Mouse (Mus musculus) forebrain, embryonic 10.5 days (tissue): ENCODE measurements around the gene E2f3. TPM values are rescaled to one million over a fixed set of nuclear protein-coding genes. Genes with fewer than 3 reads are reported as not detected.

Source experiments
- DNase-seq: peaks from one replicate; pipeline ENCODE4 v3.0.0-alpha.2; 2017; ENCODE audit warnings: low spot score; ENCODE audit errors: extremely low spot score
- H3K27ac ChIP-seq: fragments of 300-500 bp; sonication (generic); 2 replicates; pipeline ENCODE4 v1.5.1; 2016; ENCODE audit warnings: mild to moderate bottlenecking
- H3K27me3 ChIP-seq: fragments of 300-500 bp; sonication (generic); 2 replicates; pipeline ENCODE4 v1.6.1; 2016; ENCODE audit warnings: mild to moderate bottlenecking; ENCODE audit not compliant: poor library complexity, severe bottlenecking
- H3K36me3 ChIP-seq: fragments of 300-500 bp; sonication (generic); replicated peaks from 2 replicates; pipeline ENCODE4 v1.6.1; 2016; ENCODE audit warnings: mild to moderate bottlenecking, moderate library complexity
- H3K4me1 ChIP-seq: fragments of 300-500 bp; sonication (generic); 2 replicates; pipeline ENCODE4 v1.6.1; 2016
- H3K4me3 ChIP-seq: fragments of 300-500 bp; sonication (generic); 2 replicates; pipeline ENCODE4 v1.5.1; 2016; ENCODE audit warnings: mild to moderate bottlenecking, moderate library complexity
- H3K9me3 ChIP-seq: fragments of 300-500 bp; sonication (generic); 2 replicates; pipeline ENCODE4 v1.6.1; 2016; ENCODE audit warnings: mild to moderate bottlenecking, moderate library complexity
- WGBS: fragments of 180-500 bp; shearing (Covaris S2); methylation state at CpG from one replicate; pipeline ENCODE4 v1.1.7; 2016; 5-methylcytosine and 5-hydroxymethylcytosine counted together
- polyA plus RNA-seq: library from polyadenylated mRNA; unstranded; fragments of >200 nt; fragmentation: Nextera tagmentation; extraction: Ambion mirVana; gene quantifications from 2 replicates; pipeline ENCODE4 v1.2.1, GENCODE M21; 2016

Gene E2f3
- polyA plus RNA-seq, 1 experiment from 2014 or later, result 22.5 TPM

GRCm38 (mm10) chr13:29970333-29970732, 15.5 kb downstream of the E2f3 start:
- H3K4me3 ChIP-seq, result no peak overlapping the region

GRCm38 (mm10) chr13:29968636-29969035, 17.2 kb downstream of the E2f3 start:
- Histone ChIP-seq H3K27ac (no peak overlapping the region), H3K27me3 (no peaks in the 10 kb centered on the region), H3K9me3 (no peaks in the 10 kb centered on the region), H3K36me3 (peaks cover 96% of the 10 kb centered on the region), H3K4me1 (no peaks in the 10 kb centered on the region), H3K4me3 (no peak overlapping the region)
- WGBS, result 94% methylated on average over 7 of the region's 7 CpGs
- DNase-seq, result no peak

More at GRCm38 (mm10) chr13:29970333-29970732, 15.5 kb downstream of the E2f3 start:
- Histone ChIP-seq H3K36me3 (peaks cover 96% of the 10 kb centered on the region), H3K4me1 (no peaks in the 10 kb centered on the region), H3K9me3 (no peaks in the 10 kb centered on the region), H3K27ac (no peak overlapping the region), H3K27me3 (no peaks in the 10 kb centered on the region)
- no peak for DNase-seq
- WGBS, result 97% methylated on average over 7 of the region's 7 CpGs

- H3K4me1 ChIP-seq, result no peaks in the 10 kb centered on the region
- no peak overlapping the region for H3K4me3 ChIP-seq
- 93% methylated on average over 5 of the region's 5 CpGs for WGBS
- H3K27ac ChIP-seq, result no peak overlapping the region
- no peak for DNase-seq
- no peaks in the 10 kb centered on the region for H3K27me3 ChIP-seq
- no peaks in the 10 kb centered on the region for H3K9me3 ChIP-seq
- H3K36me3 ChIP-seq, result peaks cover 96% of the 10 kb centered on the region
These were observed 18.5 kb downstream of the E2f3 start for GRCm38 (mm10) chr13:29967367-29967766.

- Histone ChIP-seq H3K27me3 (no peaks in the 10 kb centered on the region), H3K9me3 (no peaks in the 10 kb centered on the region), H3K36me3 (peaks cover 96% of the 10 kb centered on the region), H3K4me1 (no peaks in the 10 kb centered on the region), H3K4me3 (no peak overlapping the region), H3K27ac (no peak overlapping the region)
- WGBS, result 95% methylated on average over 8 of the region's 8 CpGs
- DNase-seq, result no peak
These were observed 18.9 kb downstream of the E2f3 start for GRCm38 (mm10) chr13:29966966-29967365.

- no peaks in the 10 kb centered on the region; the same call in 1 of the 2 replicates for H3K4me1 ChIP-seq
- H3K27ac ChIP-seq, result no peak overlapping the region
- no peaks in the 10 kb centered on the region for H3K9me3 ChIP-seq
- peaks cover 97% of the 10 kb centered on the region for H3K36me3 ChIP-seq
- no peak overlapping the region for H3K4me3 ChIP-seq
- WGBS, result 96% methylated on average over 6 of the region's 6 CpGs
- DNase-seq, result no peak
- no peaks in the 10 kb centered on the region for H3K27me3 ChIP-seq
These were observed 21.8 kb downstream of the E2f3 start for GRCm38 (mm10) chr13:29964087-29964486.

GRCm38 (mm10) chr13:29960416-29960815, 25.4 kb downstream of the E2f3 start:
- WGBS, result 92% methylated on average over 6 of the region's 6 CpGs
- peaks cover 99% of the 10 kb centered on the region for H3K36me3 ChIP-seq
- no peak for DNase-seq
- no peak overlapping the region for H3K4me3 ChIP-seq
- H3K27me3 ChIP-seq, result no peaks in the 10 kb centered on the region
- no peak overlapping the region for H3K27ac ChIP-seq
- peaks cover 5% of the 10 kb centered on the region; the same call in 1 of the 2 replicates for H3K4me1 ChIP-seq
- peaks cover 2% of the 10 kb centered on the region; the same call in 1 of the 2 replicates for H3K9me3 ChIP-seq

- Histone ChIP-seq H3K36me3 (peaks cover 99% of the 10 kb centered on the region), H3K9me3 (peaks cover 6% of the 10 kb centered on the region; the same call in 1 of the 2 replicates), H3K27ac (no peak overlapping the region), H3K4me3 (no peak overlapping the region), H3K4me1 (peaks cover 5% of the 10 kb centered on the region; the same call in 1 of the 2 replicates), H3K27me3 (no peaks in the 10 kb centered on the region)
- no peak for DNase-seq
- 77% methylated on average over 9 of the region's 9 CpGs for WGBS
These were observed 28.1 kb downstream of the E2f3 start for GRCm38 (mm10) chr13:29957731-29958254.

- H3K27ac ChIP-seq, result no peak overlapping the region
- H3K4me3 ChIP-seq, result no peak overlapping the region
- WGBS, result 94% methylated on average over 12 of the region's 12 CpGs
- H3K9me3 ChIP-seq, result peaks cover 6% of the 10 kb centered on the region; the same call in 1 of the 2 replicates
- H3K4me1 ChIP-seq, result peaks cover 5% of the 10 kb centered on the region; the same call in 1 of the 2 replicates
- DNase-seq, result no peak
- H3K36me3 ChIP-seq, result peaks cover 98% of the 10 kb centered on the region
- H3K27me3 ChIP-seq, result no peaks in the 10 kb centered on the region
These were observed 28.9 kb downstream of the E2f3 start for GRCm38 (mm10) chr13:29956821-29957421.

- Histone ChIP-seq H3K9me3 (peaks cover 6% of the 10 kb centered on the region; the same call in 1 of the 2 replicates), H3K36me3 (peaks cover 98% of the 10 kb centered on the region), H3K4me1 (peaks cover 5% of the 10 kb centered on the region; the same call in 1 of the 2 replicates), H3K4me3 (no peak overlapping the region), H3K27ac (no peak overlapping the region), H3K27me3 (no peaks in the 10 kb centered on the region)
- 89% methylated on average over 11 of the region's 11 CpGs for WGBS
- DNase-seq, result no peak
These were observed 30.6 kb downstream of the E2f3 start for GRCm38 (mm10) chr13:29955296-29955695.

- 94% methylated on average over 10 of the region's 10 CpGs for WGBS
- Histone ChIP-seq H3K4me3 (no peak overlapping the region), H3K36me3 (peaks cover 98% of the 10 kb centered on the region), H3K4me1 (peaks cover 5% of the 10 kb centered on the region; the same call in 1 of the 2 replicates), H3K9me3 (peaks cover 6% of the 10 kb centered on the region; the same call in 1 of the 2 replicates), H3K27ac (no peak overlapping the region), H3K27me3 (no peaks in the 10 kb centered on the region)
- DNase-seq, result no peak
These were observed 31.1 kb downstream of the E2f3 start for GRCm38 (mm10) chr13:29954741-29955140.

- no peak overlapping the region for H3K4me3 ChIP-seq
- peaks cover 98% of the 10 kb centered on the region for H3K36me3 ChIP-seq
- 97% methylated on average over 4 of the region's 4 CpGs for WGBS
- H3K27ac ChIP-seq, result no peak overlapping the region
- peaks cover 6% of the 10 kb centered on the region; the same call in 1 of the 2 replicates for H3K9me3 ChIP-seq
- no peaks in the 10 kb centered on the region for H3K27me3 ChIP-seq
- DNase-seq, result no peak
- peaks cover 9% of the 10 kb centered on the region; the same call in 1 of the 2 replicates for H3K4me1 ChIP-seq
These were observed 32.3 kb downstream of the E2f3 start for GRCm38 (mm10) chr13:29953417-29954045.

- Histone ChIP-seq H3K36me3 (peaks cover 89% of the 10 kb centered on the region), H3K27me3 (no peaks in the 10 kb centered on the region), H3K4me3 (no peak overlapping the region), H3K4me1 (peaks cover 8% of the 10 kb centered on the region; the same call in 1 of the 2 replicates), H3K27ac (no peak overlapping the region), H3K9me3 (no peaks in the 10 kb centered on the region)
- 90% methylated on average over 8 of the region's 8 CpGs for WGBS
- DNase-seq, result no peak
These were observed 39.8 kb downstream of the E2f3 start for GRCm38 (mm10) chr13:29946045-29946444.
